13 mouse cellular contexts compared by ENCODE assay signal in the genomic region with DNA sequence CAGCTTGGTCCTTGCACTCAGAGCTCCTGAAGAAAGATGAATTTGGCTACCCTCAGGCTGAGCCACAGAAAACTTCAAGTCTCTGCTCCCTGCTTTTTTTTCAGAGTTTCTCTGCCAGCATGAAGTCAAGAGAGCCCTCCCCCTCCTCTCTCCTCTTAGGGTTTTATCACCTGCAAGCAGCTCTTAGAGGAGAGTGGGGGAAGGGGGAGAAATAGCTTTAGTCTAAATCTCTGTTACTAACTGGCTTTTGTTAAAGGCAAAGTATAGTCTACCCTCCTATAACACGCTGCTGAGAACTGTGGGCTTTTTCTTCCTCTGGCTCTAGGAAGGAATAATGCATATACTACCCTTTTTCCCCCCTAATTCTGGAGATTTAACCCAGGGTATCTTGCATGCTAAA. TPM values are rescaled to one million over a fixed set of nuclear protein-coding genes. Genes with fewer than 3 reads are reported as not detected.
DNase-seq lines count a peak whose midpoint lies in the region; ATAC-seq and TF ChIP-seq lines count a peak whose summit lies in the region.
"Had no signal": no experiment of that assay in that cellular context is flagged by ENCODE, and none has a peak within 500 bp of the region (broad histone marks: within the 10 kb centered on the region; RNA-seq: fewer than 3 reads in every experiment).

No protein-coding gene starts in this region.

- ATAC-seq in limb, embryonic 11.5 days (ENCODE audit: insufficient number of reproducible peaks, low FRiP score, low TSS enrichment, low read depth) = 0 out of 2 replicates have a peak, but pooled peaks have one; percentile 19
- ATAC-seq: midbrain, embryonic 13.5 days had no signal

- WGBS in heart, embryonic 10.5 days = 5% methylated on average over 1 of the region's 1 CpGs
- WGBS in thymus, adult 2 months = 55% methylated on average over 1 of the region's 1 CpGs
- 6% methylated on average over 1 of the region's 1 CpGs for WGBS in limb, embryonic 11.5 days

- DNase-seq in heart, embryonic 10.5 days (ENCODE audit: low spot score) = no peak
- DNase-seq in heart, postnatal 4 days = no peak
- DNase-seq in thymus, postnatal 0 days (ENCODE audit: low spot score) = peak; percentile 36
- DNase-seq in thymus, adult 2 months = no peak
- no peak for DNase-seq in limb, embryonic 11.5 days (ENCODE audit: low spot score)
- no peak for DNase-seq in left cerebral cortex, postnatal 10 days (ENCODE audit: extremely low spot score in 1 of 2, low spot score in 2 of 2)
- DNase-seq in left cerebral cortex, adult 18-20 months (ENCODE audit: low spot score in 2 of 2) = no peak
- DNase-seq: liver, embryonic 13.5 days had no signal

- H3K4me2 ChIP-seq in limb, embryonic 11.5 days (ENCODE audit: low read depth, severe bottlenecking) = no peak overlapping the region
- H3K4me2 ChIP-seq: hindbrain, embryonic 15.5 days; liver, embryonic 13.5 days; midbrain, embryonic 13.5 days; neural tube, embryonic 12.5 days had no signal

- TF ChIP-seq POLR2A in thymus, adult 2 months (IDR thresholded peaks at IDR 0.05; ENCODE audit: control insufficient read depth, extremely low read depth, insufficient read depth, low read length, poor library complexity) = no peak

- peak overlapping the region; percentile 86 for H3K27ac ChIP-seq in heart, embryonic 10.5 days
- H3K27ac ChIP-seq in thymus, adult 2 months (ENCODE audit: control insufficient read depth, insufficient read depth, low read length) = no peak overlapping the region
- peak overlapping the region; percentile 63 for H3K27ac ChIP-seq in limb, embryonic 11.5 days (replicated peaks; ENCODE audit: low read depth, low read length)
- H3K27ac ChIP-seq: hindbrain, embryonic 15.5 days; layer of hippocampus, adult 2 months; liver, embryonic 13.5 days; macrophage; midbrain, embryonic 13.5 days; neural tube, embryonic 12.5 days had no signal

- H3K4me3 ChIP-seq in heart, embryonic 10.5 days = peak overlapping the region; percentile 16; the same call in 1 of the 2 replicates
- no peak overlapping the region for H3K4me3 ChIP-seq in thymus, adult 2 months (ENCODE audit: control insufficient read depth, insufficient read depth, low read length)
- no peak overlapping the region for H3K4me3 ChIP-seq in limb, embryonic 11.5 days (ENCODE audit: low read depth, low read length)
- H3K4me3 ChIP-seq: hindbrain, embryonic 15.5 days; layer of hippocampus, adult 2 months; liver, embryonic 13.5 days; midbrain, embryonic 13.5 days; neural tube, embryonic 12.5 days had no signal

- H3K4me1 ChIP-seq in heart, embryonic 10.5 days = peaks cover 52% of the 10 kb centered on the region
- peaks cover 30% of the 10 kb centered on the region for H3K4me1 ChIP-seq in thymus, adult 2 months (replicated peaks; ENCODE audit: control insufficient read depth, insufficient read depth, low read length)
- H3K4me1 ChIP-seq in limb, embryonic 11.5 days (ENCODE audit: control insufficient read depth, insufficient read depth, low read length) = peaks cover 36% of the 10 kb centered on the region

- no peaks in the 10 kb centered on the region for H3K9me3 ChIP-seq in heart, embryonic 10.5 days
- no peaks in the 10 kb centered on the region for H3K9me3 ChIP-seq in limb, embryonic 11.5 days (ENCODE audit: control insufficient read depth, low read length)
- H3K9me3 ChIP-seq: hindbrain, embryonic 15.5 days; liver, embryonic 13.5 days; midbrain, embryonic 13.5 days; neural tube, embryonic 12.5 days had no signal

- H3K27me3 ChIP-seq in heart, embryonic 10.5 days (ENCODE audit: insufficient read depth, poor library complexity, severe bottlenecking) = no peaks in the 10 kb centered on the region
- H3K27me3 ChIP-seq in thymus, adult 2 months (ENCODE audit: control insufficient read depth, insufficient read depth, low read length) = no peaks in the 10 kb centered on the region
- no peaks in the 10 kb centered on the region for H3K27me3 ChIP-seq in limb, embryonic 11.5 days (ENCODE audit: control insufficient read depth, insufficient read depth, low read length)
- H3K27me3 ChIP-seq: hindbrain, embryonic 15.5 days; neural tube, embryonic 12.5 days had no signal

- H3K36me3 ChIP-seq in heart, embryonic 10.5 days = no peaks in the 10 kb centered on the region
- no peaks in the 10 kb centered on the region for H3K36me3 ChIP-seq in thymus, adult 2 months (ENCODE audit: control insufficient read depth, insufficient read depth, low read length)
- no peaks in the 10 kb centered on the region for H3K36me3 ChIP-seq in limb, embryonic 11.5 days (ENCODE audit: control insufficient read depth, insufficient read depth, low read length)
- H3K36me3 ChIP-seq: hindbrain, embryonic 15.5 days; liver, embryonic 13.5 days; midbrain, embryonic 13.5 days; neural tube, embryonic 12.5 days had no signal

- no peak for TF ChIP-seq CTCF in thymus, adult 2 months (IDR thresholded peaks at IDR 0.05; ENCODE audit: borderline replicate concordance, control insufficient read depth, extremely low read depth, insufficient read depth, low read length, poor library complexity)

- intact Hi-C loops in left cerebral cortex, postnatal 10 days (cut with DNase I) = no loop called here

- no peak overlapping the region for H3K9ac ChIP-seq in limb, embryonic 11.5 days (ENCODE audit: low read length)
- H3K9ac ChIP-seq: hindbrain, embryonic 15.5 days; liver, embryonic 13.5 days; midbrain, embryonic 13.5 days; neural tube, embryonic 12.5 days had no signal

RNA-seq across cellular contexts. Expression of a gene that starts 41.5 kb away (rescaled TPM):
- polyA plus RNA-seq in heart, embryonic 10.5 days (2016; fragmentation: Nextera tagmentation; extraction: Ambion mirVana) = 27.8 and 37.3 TPM in 2 replicates
- total RNA-seq in heart, postnatal 4 days (2021) = 10 to 100 TPM; 17.5 to 18.1 TPM
- polyA plus RNA-seq in thymus, postnatal 0 days (2015; fragmentation: Nextera tagmentation; extraction: Ambion mirVana) = 16.5 and 20.6 TPM in 2 replicates
- polyA plus RNA-seq in thymus, adult 2 months (2012; rRNA removed) = 13.0 and 14.6 TPM in 2 replicates
- polyA plus RNA-seq in limb, embryonic 11.5 days (2014; fragmentation: Nextera tagmentation; extraction: Ambion mirVana) = 76.0 and 83.1 TPM in 2 replicates
- total RNA-seq in left cerebral cortex, postnatal 10 days (2021) = 10 to 100 TPM; 24.4 to 30.2 TPM
- total RNA-seq in left cerebral cortex, adult 18-20 months (2021) = 10 to 100 TPM; 19.8 to 22.7 TPM
